Mouse (Mus musculus) fibroblast of lung, adult 2 months (primary cell): ENCODE results near the gene Il22ra1.
A peak's percentile ranks its signal among the peaks of the same experiment; 100 is the strongest.
"Not testable (repeated sequence)": the region's sequence is repeated elsewhere in the genome, so short reads cannot be mapped to it uniquely, and the experiment has no call there.

ENCODE experiments used
- DNase-seq: peaks from one replicate; pipeline ENCODE4 v3.0.0-alpha.2; 2011; ENCODE audit warnings: low read depth

Gene Il22ra1

DNA sequence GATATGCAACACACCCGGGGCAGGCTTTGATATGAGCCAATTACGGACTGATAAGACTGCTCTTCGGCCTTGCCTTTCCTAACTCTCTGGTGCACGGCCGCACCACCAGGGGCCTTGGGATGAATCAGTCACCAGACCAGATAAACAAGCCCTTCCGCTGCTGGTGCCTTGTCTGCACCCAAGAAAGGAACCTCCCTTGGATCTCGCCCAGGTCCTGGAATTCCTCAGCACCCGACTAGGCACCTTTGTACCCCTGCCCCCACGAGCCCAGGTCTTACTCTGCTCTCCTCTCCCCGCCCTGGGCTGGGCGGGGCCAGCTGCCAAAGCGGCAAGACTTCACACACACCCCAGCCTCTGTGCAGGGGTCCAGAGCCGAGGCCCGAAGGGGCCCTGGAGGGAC, at the start of gene Il22ra1:
Gene Il22ra1 (plus strand): TSS at position 356 of the 400 bp plus-strand sequence.
- no peak for DNase-seq

DNA sequence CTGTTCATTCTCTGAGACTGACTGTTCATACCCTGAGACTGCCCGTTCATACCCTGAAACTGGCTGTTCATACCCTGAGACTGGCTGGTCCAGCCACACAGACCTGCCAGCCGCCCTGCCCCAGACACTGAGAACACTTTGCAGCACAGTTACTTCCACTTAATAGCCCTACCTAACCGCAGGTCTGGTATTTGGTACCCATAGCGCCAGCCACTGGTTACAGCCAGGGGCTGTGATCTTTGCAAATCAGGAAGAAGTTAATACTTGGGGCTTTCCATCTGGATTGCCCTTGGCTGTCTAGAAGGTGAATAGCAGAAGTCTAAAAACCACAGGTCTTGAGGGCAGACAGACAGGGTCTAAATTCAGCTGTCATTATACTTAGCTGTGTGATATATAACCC, 48.7 kb upstream of the Il22ra1 start:
- no peak for DNase-seq

DNA sequence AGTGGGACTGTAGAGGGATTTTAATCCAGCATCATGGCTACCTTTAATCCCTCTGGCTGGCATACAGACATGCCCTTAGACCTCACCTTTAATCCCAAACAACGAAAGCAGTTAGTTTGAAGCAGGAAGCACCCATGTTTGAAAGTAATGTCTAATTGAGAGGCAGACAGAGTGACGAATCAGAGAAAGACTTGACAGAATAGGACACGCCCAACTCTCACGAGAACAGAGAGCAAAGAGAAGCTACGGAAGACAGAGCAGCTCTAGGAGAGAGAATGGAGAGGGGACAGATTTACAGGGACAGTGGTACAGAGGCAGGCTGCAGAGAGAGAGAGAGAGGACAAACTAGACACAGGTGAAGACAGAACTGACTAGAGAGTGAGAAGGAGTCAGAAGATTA, 46.2 kb upstream of the Il22ra1 start:
- DNase-seq = no peak

DNA sequence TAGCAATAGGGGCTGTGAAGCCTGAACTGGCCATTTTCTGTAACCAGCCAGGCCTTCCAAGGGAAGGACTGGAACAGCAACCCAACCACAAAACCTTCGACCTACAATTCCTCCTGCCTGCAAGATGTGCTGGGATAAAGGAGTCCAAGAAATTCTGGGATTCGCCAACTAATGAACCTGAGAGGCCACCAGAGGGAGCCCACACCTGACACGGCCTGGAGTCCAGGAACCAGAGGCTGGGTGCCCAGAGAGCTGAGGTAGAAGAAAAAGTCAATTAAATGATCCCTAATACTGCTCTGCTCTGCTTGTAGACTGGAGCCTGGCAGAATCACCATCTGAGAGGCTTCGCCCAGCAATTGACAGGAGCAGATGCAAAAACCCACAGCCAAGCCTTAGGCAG, 44.4 kb upstream of the Il22ra1 start:
- no peak for DNase-seq

DNA sequence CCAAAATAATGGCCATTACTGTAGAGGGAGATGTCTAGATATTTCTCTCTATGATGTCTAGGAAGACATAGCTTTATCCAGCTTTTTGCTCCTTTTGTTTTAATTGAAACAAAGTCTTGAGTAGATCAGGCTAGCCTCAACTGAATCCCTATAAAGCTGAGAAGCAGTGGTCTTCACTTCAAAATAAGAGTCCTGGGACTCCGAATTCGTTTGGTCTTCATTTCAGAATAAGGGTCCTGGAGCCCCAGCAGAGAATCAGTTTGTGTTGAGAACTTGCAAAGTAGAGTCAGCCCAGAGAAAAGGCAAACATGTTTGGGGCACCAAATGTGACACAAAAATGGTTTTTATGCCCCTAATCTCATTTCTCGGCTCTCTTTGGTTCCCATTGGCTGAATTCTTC, 43.2 kb upstream of the Il22ra1 start:
- DNase-seq = no peak

DNA sequence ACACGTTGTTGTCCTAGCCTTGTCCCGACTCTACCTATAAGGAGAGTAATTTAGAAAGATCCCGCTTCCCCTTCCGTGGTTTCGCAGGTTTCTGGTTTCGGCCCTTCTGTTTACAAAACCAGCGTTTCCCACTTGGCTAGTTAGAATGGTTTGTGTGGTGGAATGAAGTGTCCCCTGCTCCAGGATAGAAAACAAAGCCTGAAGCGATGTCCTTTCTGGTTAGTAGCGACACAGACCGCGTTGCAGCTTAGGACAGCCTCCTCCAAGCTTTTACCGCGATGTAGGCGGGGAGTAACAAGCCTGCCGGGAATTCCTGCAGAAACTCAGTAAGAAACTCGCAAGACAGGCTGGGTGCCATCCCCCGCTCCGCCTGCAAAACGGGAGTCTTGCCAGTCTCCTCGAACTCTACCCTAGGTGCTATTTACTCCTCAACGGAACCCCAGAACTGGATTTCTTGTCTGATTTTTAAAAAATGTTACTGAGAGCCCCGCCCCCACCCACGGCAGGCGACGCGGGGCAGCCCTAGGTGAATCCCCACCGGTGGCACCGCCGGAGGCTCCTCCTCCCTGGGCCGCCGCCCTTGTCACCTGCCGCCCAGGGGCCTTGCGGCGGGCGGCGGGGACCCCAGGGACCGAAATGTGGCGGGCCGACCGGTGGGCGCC, 41.9 kb upstream of the Il22ra1 start, which contains the start of gene Ifnlr1:
Gene Ifnlr1 (plus strand): TSS at position 382 of the 662 bp plus-strand sequence.
- no peak for DNase-seq

DNA sequence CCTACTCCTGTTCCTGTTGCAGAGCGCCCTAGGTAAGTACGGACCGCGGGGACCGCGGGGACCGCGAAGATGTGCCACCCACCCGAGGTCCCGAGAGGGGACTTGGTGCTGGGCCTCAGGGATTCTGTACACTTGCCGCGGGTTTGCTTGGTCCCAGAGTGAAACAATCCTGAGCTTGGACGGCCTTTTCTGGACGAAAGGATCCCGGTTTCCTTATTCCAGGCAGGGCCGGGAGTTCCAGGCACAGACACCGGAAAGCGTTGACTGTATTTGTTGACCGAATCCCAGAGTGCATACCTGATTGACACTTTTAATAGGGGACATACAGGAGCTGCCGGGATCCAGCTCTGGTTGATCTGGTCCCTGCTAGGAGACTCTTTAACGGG, 41.4 kb upstream of the Il22ra1 start:
- DNase-seq = no peak

DNA sequence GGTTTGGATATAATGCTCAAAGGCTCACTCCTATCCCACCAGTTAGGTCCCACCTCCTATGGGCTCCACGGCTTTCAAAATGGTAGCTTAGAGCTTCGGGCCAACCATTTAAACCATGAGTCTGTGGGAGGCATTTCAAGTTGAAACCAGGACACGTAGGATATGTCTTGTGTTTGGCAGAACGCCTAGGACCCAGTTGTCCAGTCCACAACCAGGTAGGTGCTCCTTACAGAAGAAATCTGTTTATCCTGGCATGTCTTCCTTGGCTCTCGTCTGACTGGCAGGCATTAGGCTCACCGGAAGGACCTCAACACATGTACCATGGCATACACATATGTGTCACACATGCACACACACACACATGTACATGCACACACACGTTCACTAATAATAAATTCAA, 38.2 kb upstream of the Il22ra1 start:
- no peak for DNase-seq

DNA sequence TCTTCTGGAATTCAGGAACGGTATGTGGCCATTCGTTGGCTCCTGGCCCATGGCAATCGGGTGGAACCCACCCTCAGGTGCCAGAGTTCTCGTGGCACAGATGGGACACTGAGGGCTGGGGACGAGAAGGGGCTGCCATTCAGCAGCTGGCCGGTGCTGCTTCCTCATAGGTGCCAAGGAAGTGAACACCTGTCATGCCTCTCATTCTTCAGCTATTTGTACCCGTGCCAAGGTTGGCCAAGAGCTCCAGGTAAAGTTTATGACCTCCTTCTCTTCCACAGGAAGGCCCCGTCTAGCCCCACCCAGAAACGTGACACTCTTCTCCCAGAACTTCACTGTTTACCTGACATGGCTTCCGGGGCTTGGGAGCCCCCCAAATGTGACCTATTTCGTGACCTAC, 37.7 kb upstream of the Il22ra1 start:
- DNase-seq = no peak

DNA sequence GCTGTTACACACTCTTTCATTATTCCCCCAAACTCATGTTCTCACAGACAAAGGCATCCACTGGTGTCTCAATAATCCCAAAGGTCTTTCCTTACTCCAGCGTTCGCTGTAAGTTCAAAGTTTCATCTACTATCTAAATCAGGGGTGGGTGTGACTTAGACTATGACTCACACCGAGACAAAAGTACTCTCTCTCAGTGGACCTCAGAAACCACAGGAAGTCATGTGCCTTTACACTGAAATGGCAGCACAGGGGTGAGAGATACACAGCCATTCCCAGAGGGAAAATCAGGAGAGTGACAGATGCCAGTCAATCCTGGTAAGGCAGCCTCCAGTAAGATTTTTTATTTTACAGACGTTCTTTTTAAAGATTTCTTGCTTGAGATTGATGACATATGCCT, 35.1 kb upstream of the Il22ra1 start:
- no peak for DNase-seq

DNA sequence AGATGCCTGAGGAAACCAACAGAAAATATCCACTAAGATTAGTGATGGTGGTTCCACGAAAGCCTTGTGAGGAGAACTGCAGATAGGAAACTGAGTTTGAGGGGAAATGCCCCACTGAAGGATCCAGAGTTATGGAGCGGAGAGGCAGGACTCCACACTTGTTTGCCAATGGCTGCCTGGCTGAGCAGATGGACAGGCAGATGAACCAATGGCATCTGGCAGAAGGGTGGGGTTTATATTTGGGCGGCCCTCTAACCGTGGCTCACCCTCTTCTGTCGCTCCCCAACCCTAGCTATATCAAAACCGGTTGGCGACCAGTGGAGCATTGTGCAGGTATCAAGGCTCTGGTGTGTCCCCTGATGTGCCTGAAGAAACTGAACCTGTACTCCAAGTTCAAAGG, 29.5 kb upstream of the Il22ra1 start:
- no peak for DNase-seq

DNA sequence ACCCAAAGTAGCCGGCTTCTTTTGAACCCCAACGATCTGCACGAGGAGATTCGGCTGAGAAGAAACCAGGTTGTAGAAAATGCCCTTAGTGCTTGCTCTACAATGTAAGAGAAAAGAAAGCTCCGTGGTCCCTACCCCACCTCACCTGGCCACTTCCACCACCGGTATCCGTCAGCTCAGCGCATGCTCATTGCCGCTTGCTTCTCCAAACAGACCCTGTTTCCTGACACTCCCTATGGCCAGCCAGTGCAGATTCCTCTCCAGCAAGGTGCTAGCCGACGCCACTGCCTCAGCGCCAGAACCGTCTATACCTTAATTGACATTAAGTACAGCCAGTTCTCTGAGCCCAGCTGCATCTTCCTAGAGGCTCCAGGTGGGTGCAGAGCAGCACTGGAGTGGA, 24.5 kb upstream of the Il22ra1 start:
- no peak for DNase-seq

DNA sequence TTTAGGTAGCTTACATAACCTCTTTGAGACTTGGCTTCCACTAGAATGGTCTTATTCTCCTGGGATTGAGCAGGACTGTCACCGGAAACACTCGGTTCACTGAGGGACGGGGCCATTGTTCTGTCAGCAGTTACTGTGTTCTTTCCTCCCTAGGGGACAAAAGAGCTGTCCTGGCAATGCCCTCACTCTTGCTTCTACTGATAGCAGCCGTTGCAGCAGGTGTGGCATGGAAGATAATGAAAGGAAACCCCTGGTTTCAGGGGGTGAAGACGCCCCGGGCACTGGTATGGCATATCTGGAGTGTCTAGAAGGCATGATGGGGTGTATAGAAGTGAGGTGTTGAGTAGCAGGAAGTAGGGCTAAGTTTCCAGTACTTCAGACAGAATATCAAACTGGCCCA, 24.0 kb upstream of the Il22ra1 start:
- DNase-seq = no peak

DNA sequence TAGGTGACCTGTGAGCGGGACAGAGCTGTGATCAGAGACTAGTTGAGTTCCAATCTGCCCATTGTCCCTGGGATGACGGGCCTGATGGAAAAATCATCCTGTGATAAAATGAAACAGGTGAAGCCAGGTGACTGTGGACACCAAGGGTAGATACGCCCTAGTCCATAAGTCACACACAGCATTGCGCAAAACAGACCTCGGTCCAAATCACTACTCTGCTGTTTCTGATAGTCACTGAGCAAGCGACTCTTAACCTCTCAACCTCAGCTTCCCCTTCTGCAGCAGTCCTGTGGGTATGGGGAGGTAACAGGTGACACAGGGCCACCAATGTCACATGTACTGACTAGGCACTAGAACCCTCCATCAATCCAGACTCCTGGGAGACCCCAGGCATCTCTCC, 21.9 kb upstream of the Il22ra1 start:
- DNase-seq = no peak

DNA sequence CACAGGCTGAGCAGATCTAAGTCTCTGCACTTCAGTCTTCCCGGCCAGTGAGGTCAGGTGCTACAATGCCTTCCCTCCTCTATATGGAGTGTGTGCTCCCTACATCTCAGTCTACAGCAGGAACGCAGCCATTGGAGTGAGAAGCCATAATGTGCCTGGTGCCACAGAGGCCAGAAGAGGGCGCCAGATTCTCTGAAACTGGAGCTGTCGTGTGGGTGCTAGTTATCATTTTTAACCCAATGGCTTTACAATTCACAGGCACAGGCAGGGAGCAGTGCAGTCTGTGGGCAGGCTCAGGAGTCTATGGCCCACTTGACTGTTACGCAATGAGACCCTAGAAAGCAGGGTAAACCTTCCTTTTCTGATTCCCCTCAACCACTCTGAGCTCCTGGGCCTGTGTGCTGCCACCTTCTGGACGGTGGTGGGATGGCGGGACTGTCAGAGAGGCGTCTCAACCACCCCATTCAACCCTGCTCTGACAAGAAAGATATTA, 18.9 kb upstream of the Il22ra1 start:
- DNase-seq = peak; percentile 24

DNA sequence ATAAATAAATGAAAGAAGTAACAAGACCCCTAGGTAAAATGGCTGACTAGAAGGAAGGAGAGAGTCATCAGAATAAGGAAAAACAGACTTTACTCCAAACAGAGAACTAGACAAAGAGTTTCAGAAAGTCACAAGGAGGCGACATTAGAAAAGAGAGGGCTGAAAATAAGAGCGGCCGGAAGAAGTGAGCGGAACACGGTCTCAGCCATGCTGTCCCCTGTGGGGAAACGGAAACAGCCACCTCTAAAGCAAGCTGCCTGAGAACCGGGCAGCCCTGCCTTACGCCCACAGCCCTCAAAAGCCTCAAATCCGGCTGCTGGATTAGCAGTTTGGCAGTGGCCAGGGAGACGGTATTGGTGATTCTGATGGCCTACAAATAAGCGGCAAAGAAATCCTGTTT, 18.4 kb upstream of the Il22ra1 start:
- DNase-seq = no peak

DNA sequence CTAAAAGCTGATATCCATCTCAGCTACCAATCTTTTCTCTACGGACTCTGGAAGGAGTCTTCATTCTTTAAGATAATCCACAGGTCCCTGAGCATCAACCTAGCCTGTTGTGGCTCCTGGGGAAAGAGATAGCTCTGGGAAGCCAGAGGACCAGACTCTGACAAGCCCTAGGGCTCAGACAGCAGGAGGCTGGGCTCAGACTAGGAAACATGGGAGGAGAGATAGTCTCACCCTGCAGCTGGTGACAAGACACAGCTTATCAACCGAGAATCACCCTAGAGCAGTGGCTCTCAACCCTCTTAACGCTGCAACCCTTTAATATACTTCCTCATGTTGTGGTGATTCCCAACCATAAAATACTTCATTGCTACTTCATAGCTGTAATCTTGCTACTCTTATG, 17.6 kb upstream of the Il22ra1 start:
- no peak for DNase-seq

DNA sequence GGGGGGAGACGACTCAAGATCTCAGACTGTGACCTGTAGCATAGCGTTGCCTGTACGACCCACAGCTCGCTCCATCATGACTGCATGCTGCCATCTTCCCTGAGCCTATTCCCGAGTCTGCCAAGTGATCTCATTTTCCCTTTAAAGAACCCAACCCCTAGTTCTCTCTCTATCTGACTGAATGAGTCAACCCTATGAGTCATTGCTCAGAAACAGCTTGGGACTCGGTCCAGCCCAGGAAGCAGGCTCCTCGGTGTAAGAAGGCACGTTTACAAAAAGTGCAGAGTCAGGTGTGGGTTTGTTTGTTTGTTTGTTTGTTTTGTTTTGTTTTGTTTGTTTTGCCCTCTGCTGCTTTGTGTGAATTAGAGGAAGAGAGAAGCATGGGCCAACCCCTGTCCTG, 13.2 kb upstream of the Il22ra1 start:
- peak; percentile 9 for DNase-seq

DNA sequence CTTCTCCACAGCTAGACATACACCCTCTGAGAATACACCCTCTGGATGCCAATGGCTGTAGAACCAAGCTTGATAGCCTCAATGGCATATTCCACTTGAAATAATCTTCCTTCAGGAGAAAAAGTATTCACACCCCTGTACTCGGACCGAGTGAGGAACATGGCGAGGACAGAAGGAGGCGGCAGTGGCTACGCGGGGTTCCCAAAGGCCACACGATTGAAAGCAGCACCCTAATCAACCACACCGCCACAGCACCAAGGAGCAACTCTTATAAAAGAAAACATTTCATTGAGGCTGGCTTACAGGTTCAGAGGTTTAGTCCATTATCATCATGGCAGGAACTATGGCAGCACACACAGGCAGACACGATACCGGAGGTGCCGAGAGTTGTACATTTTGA, 11.5 kb upstream of the Il22ra1 start:
- DNase-seq = not testable (repeated sequence)

DNA sequence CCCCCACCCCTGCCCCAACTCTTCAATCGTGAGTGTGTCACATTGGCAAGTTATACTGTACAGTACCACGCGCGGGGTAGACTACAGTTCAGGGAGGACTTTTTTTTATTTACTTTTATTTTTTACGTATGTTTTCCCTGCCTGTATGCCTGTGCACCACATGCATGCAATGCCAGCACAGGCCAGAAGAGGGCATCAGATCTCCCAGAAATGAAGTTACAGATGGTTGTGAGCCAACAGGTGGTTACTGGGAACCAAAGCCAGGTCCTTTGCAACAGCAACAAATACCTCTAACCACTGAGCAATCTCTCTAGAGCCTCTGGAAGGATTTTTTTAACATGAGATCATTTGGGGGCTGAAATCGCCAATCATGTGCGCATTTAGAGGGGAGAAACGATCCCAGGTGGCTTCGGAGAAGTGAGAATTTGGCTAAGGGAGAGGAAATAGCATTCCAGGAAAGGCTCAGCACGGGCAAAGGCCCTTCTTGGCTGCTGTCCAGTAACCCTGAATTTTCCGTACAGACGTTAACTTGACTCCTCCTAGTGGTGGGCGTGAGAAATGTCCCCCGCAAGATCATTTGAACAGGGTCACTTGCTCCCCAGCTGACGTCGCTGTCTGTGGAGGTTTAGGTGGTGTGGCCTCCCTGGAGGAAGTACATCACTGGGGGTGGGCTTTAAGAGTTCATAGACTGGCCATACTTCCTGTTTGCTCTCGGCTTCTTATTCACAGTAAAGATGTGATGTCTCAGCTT, 5.3 kb upstream of the Il22ra1 start:
- no peak for DNase-seq

DNA sequence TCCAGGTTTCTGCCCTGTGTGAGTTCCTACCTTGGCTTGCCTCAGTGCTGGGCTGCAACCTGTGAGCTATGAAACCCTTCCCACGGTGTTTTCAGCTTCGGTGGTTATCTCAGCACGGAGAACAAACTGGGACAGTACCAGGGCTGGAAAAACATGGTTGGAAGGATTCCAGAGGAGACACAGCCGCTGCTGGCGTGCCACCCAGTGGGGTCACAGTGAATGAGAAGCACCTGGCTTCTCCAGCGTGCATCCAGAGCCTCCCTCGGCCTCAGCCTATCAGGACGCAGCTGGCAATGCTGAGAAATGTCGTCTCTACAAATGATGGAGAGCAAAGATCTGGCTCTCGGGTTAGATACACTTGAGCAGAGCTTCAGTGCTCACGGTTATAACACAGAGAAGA, 1.6 kb upstream of the Il22ra1 start:
- DNase-seq = no peak

DNA sequence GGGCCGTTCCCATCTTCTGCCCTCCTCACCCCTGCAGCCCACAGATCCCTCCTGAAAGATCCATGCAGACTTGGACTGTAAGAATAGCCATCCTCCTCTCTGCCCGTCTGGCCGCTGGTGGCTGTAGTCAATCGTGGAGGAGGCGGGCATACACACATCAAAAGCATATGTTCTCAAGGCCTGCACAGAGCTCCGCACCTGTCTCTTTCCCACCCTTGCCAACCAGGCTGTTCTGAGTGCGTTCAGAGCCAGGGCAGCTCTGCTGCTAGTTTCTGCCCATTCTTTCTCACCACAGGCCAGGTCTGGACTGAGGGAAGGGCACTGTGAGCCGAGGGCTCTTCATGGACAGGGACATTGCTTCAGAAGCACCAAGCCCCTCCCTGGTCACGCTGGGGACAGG, 2.2 kb downstream of the Il22ra1 start:
- DNase-seq = no peak

DNA sequence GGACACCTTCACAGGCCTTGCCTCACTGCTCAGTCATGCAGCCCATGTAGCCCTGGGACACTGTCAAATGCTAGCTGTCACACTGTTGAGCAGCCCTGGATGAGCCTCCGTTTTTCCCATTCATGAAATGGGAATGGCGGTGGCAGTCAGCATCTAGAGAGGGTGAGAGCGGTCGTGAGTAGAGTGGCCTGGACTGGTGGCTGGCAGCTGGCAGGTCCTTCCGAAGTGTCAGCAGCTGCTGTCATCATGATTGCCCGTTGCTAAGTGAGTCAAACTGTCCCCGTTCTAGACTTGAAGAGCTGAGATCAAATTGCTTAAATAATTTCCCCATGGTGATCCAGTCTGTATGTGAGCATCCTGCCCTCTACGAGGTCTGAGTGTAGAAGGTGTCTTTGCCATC, 3.0 kb downstream of the Il22ra1 start:
- no peak for DNase-seq

DNA sequence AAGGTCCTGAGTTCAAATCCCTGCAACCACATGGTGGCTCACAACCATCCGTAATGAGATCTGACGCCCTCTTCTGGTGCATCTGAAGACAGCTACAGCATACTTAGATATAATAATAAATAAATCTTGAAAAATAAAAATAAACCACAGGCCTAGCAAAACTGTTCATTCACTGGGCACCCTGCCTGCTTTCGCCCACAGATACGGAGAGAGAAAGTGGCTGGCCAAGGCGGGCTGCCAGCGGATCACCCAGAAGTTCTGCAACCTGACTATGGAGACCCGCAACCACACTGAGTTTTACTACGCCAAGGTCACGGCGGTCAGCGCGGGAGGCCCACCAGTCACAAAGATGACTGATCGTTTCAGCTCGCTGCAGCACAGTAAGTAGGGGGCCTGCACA, 5.9 kb downstream of the Il22ra1 start:
- no peak for DNase-seq
